Comparison of ENCODE assay signal across 14 mouse cellular contexts in the genomic region with DNA sequence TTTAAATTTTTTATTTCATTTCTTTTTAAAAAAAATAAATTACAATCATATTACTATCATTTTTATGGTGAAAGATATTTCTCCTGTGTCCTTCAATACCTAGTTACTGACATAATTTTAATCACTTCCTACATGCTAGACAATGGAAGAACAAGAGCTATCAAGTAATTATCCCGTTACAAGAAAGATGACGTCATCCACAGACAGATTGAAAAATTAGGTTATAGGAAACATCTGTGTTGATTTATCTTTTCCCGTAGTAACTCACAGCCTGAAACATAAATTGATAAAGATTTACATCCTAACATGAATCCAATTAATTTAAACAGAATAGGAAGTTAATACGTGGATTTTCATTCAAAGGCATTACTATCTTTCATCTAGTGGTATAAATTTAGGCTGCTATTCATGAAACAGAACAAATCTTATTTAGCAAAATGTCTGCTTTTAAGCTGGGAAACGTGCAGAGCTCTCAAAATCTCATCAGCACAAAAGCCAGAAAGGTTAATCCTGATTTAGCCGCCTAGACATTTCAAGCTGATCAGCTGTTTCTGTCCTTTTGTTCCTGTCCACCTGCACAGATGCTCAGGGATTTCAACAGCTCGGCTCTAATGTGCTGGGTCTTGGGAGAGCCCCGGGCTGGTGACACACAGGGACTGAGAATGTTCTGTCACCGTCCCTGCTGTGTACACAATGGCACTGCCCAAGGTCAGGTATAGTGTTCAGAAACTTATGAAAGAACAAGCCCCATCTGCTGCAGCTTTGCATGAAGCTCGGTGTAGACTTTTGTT.
DNase-seq lines count a peak whose midpoint lies in the region; ATAC-seq and TF ChIP-seq lines count a peak whose summit lies in the region.
"Had no signal": no experiment of that assay in that cellular context is flagged by ENCODE, and none has a peak within 500 bp of the region (broad histone marks: within the 10 kb centered on the region; RNA-seq: fewer than 3 reads in every experiment).

No protein-coding gene starts in this region.

- TF ChIP-seq POLR2A in brain, embryonic 14.5 days (IDR thresholded peaks at IDR 0.05; ENCODE audit: borderline replicate concordance, extremely low read depth, insufficient read depth, insufficient read length, poor library complexity, severe bottlenecking) = no peak

- no peaks in the 10 kb centered on the region for H3K27me3 ChIP-seq in forebrain, postnatal 0 days (ENCODE audit: insufficient read depth, low read length)
- H3K27me3 ChIP-seq in midbrain, embryonic 14.5 days (ENCODE audit: control insufficient read depth, insufficient read depth, low read length) = no peaks in the 10 kb centered on the region
- H3K27me3 ChIP-seq: embryonic facial prominence, embryonic 15.5 days; intestine, embryonic 15.5 days; lung, embryonic 15.5 days had no signal

- no peak overlapping the region for H3K4me3 ChIP-seq in forebrain, postnatal 0 days (ENCODE audit: low read depth, low read length)
- no peak overlapping the region for H3K4me3 ChIP-seq in midbrain, embryonic 14.5 days (replicated peaks; ENCODE audit: low read depth, low read length)
- H3K4me3 ChIP-seq: embryonic facial prominence, embryonic 15.5 days; heart, adult 2 months; intestine, embryonic 15.5 days; limb, embryonic 12.5 days; lung, embryonic 15.5 days had no signal

- H3K9ac ChIP-seq in forebrain, postnatal 0 days = no peak overlapping the region
- peak overlapping the region; percentile 37; the same call in 1 of the 2 replicates for H3K9ac ChIP-seq in midbrain, embryonic 14.5 days (replicated peaks; ENCODE audit: low read length)
- H3K9ac ChIP-seq: embryonic facial prominence, embryonic 15.5 days; intestine, embryonic 15.5 days; limb, embryonic 12.5 days; lung, embryonic 15.5 days had no signal

- H3K4me1 ChIP-seq in forebrain, postnatal 0 days (ENCODE audit: insufficient read depth) = no peaks in the 10 kb centered on the region
- 0 out of 2 replicates have a peak, but pooled peaks cover 4% of the 10 kb centered on the region for H3K4me1 ChIP-seq in midbrain, embryonic 14.5 days (ENCODE audit: control insufficient read depth, insufficient read depth, low read length)
- H3K4me1 ChIP-seq: embryonic facial prominence, embryonic 15.5 days; intestine, embryonic 15.5 days; limb, embryonic 12.5 days; lung, embryonic 15.5 days had no signal

- no peak overlapping the region for H3K4me2 ChIP-seq in forebrain, postnatal 0 days (ENCODE audit: low read depth)
- no peak overlapping the region for H3K4me2 ChIP-seq in midbrain, embryonic 14.5 days (ENCODE audit: low read length)
- H3K4me2 ChIP-seq: embryonic facial prominence, embryonic 15.5 days; intestine, embryonic 15.5 days; limb, embryonic 12.5 days; lung, embryonic 15.5 days had no signal

- DNase-seq in MN1 (ENCODE audit: low spot score) = peak; percentile 75
- peak; percentile 75 for DNase-seq in brain, embryonic 14.5 days (ENCODE audit: low read depth)
- DNase-seq in forebrain, postnatal 0 days = peak; percentile 39
- peak; percentile 72 for DNase-seq in midbrain, embryonic 14.5 days
- DNase-seq in gastrocnemius, postnatal 4 days (ENCODE audit: low spot score in 2 of 2) = no peak
- DNase-seq in heart, adult 11 months = no peak
- DNase-seq in urinary bladder, adult 18-20 months (ENCODE audit: low spot score in 2 of 2) = no peak
- DNase-seq: heart, adult 2 months; right cerebral cortex, postnatal 25 days had no signal

- TF ChIP-seq CTCF in brain, embryonic 14.5 days (IDR thresholded peaks at IDR 0.05; ENCODE audit: borderline replicate concordance, extremely low read depth, insufficient read depth, insufficient read length) = no peak
- no peak for TF ChIP-seq CTCF in forebrain, postnatal 0 days (IDR thresholded peaks at IDR 0.05; ENCODE audit: low read depth)

- ATAC-seq in forebrain, postnatal 0 days = peak; percentile 38
- peak; percentile 79 for ATAC-seq in midbrain, embryonic 14.5 days (ENCODE audit: low FRiP score, low TSS enrichment)
- no peak for ATAC-seq in megakaryocyte progenitor cell, adult 5-6 weeks (replicated peaks; ENCODE audit: poor library complexity)
- ATAC-seq: intestine, embryonic 15.5 days had no signal

- no peaks in the 10 kb centered on the region for H3K9me3 ChIP-seq in forebrain, postnatal 0 days (ENCODE audit: low read length)
- no peaks in the 10 kb centered on the region for H3K9me3 ChIP-seq in midbrain, embryonic 14.5 days (ENCODE audit: control insufficient read depth, low read length)
- H3K9me3 ChIP-seq: embryonic facial prominence, embryonic 15.5 days; intestine, embryonic 15.5 days; limb, embryonic 12.5 days; lung, embryonic 15.5 days had no signal

- H3K27ac ChIP-seq in forebrain, postnatal 0 days (ENCODE audit: low read depth, low read length) = no peak overlapping the region
- peak overlapping the region; percentile 27; the same call in 1 of the 2 replicates for H3K27ac ChIP-seq in midbrain, embryonic 14.5 days (replicated peaks; ENCODE audit: low read depth, low read length)
- H3K27ac ChIP-seq: embryonic facial prominence, embryonic 15.5 days; heart, adult 2 months; intestine, embryonic 15.5 days; limb, embryonic 12.5 days; lung, embryonic 15.5 days had no signal

- H3K36me3 ChIP-seq in forebrain, postnatal 0 days (ENCODE audit: insufficient read depth) = no peaks in the 10 kb centered on the region
- H3K36me3 ChIP-seq in midbrain, embryonic 14.5 days (ENCODE audit: control insufficient read depth, insufficient read depth, low read length) = no peaks in the 10 kb centered on the region
- H3K36me3 ChIP-seq: embryonic facial prominence, embryonic 15.5 days; intestine, embryonic 15.5 days; limb, embryonic 12.5 days; lung, embryonic 15.5 days had no signal

- WGBS in forebrain, postnatal 0 days = 13% methylated on average over 10 of the region's 10 CpGs
- WGBS in midbrain, embryonic 14.5 days = 10% methylated on average over 10 of the region's 10 CpGs

Comparison
In these comparisons a context has a peak if more than half of its experiments do, and no peak if none do; other contexts are left out.
1. DNase-seq: peak in MN1 (single experiment), brain, embryonic 14.5 days (single experiment), forebrain, postnatal 0 days (single experiment) and midbrain, embryonic 14.5 days (single experiment); none in gastrocnemius, postnatal 4 days (0 of 2), heart, adult 11 months (single experiment) and urinary bladder, adult 18-20 months (0 of 2).